Mouse (Mus musculus) small intestine, adult 10 weeks (tissue): ENCODE data around the gene Racgap1. TPM values are rescaled to one million over a fixed set of nuclear protein-coding genes. Genes with fewer than 3 reads are reported as not detected.

ENCODE experiments used
- polyA plus RNA-seq: library from polyadenylated mRNA; stranded (reverse); fragments of 350-450 nt; fragmentation: Illumina TruSeq; extraction: RNeasy Lipid Tissue Mini Kit (QIAGEN cat#74804); gene quantifications from one replicate; pipeline ENCODE4 v1.2.3, GENCODE M21; 2014; ENCODE audit warnings: low replicate concordance

The Racgap1 gene
- 14.3 TPM for polyA plus RNA-seq

GRCm38 (mm10) chr15:99651163-99651872 lies at the start of gene Racgap1:
Gene Racgap1, minus strand, starts transcription at chr15:99651656.

DNA sequence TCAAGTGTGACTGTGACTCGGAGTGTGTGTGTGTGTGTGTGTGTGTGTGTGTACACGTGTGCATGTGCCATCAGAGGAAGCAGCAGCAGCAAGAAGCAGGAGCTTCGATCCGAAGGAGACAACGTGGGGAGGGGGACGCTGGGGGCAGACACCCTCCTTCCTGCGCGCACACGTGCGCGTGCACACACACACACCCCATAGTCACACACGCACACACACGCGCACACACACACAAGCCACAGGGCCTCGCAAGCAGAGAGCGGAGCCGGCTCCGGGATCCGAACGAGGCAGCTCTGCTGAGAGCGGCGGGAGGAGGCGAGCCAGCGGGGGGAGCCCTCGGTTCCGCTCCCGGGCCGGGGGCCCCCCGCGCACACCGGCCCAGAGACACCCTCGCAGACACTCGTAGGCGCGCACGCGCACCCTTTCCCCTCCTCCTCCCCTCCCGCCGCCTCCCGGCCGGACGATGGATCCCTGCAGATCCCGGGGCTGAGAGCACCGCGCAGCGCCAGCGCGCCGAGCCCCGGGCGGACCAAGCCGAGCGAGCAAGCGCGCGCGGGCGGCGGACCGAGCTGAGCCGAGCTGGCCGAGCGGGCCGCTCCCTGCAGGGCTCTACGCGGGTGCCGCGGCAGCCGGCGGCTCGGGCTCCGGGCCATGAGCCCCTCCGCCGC lies 18.8 kb upstream of the Racgap1 start, which contains the start of gene Asic1:
Asic1 (plus strand) TSS at position 215 of the 668 bp plus-strand sequence.

DNA sequence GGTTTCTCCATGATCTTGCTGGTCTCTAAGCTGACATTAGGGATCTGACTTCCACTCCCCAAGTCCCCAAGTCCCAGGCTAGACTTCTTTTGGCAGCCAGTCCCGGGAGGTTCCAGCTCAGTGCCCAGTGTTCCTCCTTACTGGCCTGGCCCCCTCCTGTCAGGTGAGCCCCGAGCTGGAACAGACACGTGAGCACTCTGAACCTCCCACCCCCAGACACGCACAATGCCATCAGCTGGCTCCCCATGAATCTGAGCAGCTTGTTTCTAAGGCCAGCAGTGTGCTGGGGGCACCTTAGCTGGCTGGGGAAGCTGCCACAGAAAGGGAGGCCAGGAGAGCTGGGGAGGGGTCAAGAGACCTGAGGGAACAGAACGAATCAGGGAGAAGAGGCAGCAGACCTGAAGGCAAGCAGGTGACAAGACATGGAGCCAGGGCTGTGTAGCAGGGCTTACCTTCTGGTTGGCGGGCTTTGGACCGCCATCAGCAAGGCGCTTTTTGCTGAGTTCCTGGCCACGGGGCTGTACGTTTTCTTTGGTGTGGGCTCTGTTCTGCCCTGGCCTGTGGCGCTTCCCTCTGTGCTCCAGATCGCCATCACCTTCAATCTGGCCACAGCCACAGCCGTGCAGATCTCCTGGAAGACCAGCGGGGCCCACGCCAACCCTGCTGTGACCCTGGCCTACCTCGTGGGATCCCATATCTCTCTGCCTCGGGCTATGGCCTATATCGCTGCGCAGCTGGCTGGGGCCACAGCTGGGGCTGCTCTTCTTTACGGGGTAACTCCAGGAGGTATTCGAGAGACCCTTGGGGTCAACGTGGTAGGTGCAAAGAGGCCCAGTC lies 50.3 kb downstream of the Racgap1 start, which contains the start of gene Aqp6:
Aqp6 (plus strand) TSS at position 415 of the 837 bp plus-strand sequence.

GRCm38 (mm10) chr15:99590429-99591084 lies 60.9 kb downstream of the Racgap1 start, which contains the start of gene Aqp5:
Gene Aqp5, plus strand, starts transcription at chr15:99590782.

GRCm38 (mm10) chr15:99578802-99579485 lies 72.5 kb downstream of the Racgap1 start, which contains the start of gene Aqp2:
Gene Aqp2, plus strand, starts transcription at chr15:99579055.

Other genes with a start within 250 kb of the Racgap1 start
- not detected for gene Nckap5l, start 193.9 kb downstream of the Racgap1 start, polyA plus RNA-seq
- gene Bcdin3d, start 176.9 kb downstream of the Racgap1 start, polyA plus RNA-seq = 1.3 TPM
- gene Faim2, start 123.5 kb downstream of the Racgap1 start, polyA plus RNA-seq = not detected
- not detected for gene Aqp2, start 72.6 kb downstream of the Racgap1 start, polyA plus RNA-seq
- not detected for gene Aqp5, start 60.9 kb downstream of the Racgap1 start, polyA plus RNA-seq
- not detected for gene Aqp6, start 50.3 kb downstream of the Racgap1 start, polyA plus RNA-seq
- not detected for gene Asic1, start 18.7 kb upstream of the Racgap1 start, polyA plus RNA-seq
- gene Smarcd1, start 50.5 kb upstream of the Racgap1 start, polyA plus RNA-seq = 2.5 TPM
- not detected for gene Gm17349, start 53.8 kb upstream of the Racgap1 start, polyA plus RNA-seq
- 13.6 TPM for gene Gpd1, start 65.9 kb upstream of the Racgap1 start, polyA plus RNA-seq
- gene Cox14, start 74.0 kb upstream of the Racgap1 start, polyA plus RNA-seq = 25.1 TPM
- gene Cers5, start 121.2 kb upstream of the Racgap1 start, polyA plus RNA-seq = 11.0 TPM
- 128 TPM for gene Lima1, start 223.8 kb upstream of the Racgap1 start, polyA plus RNA-seq